Mouse (Mus musculus): ENCODE results near the gene Masp1.

DNA sequence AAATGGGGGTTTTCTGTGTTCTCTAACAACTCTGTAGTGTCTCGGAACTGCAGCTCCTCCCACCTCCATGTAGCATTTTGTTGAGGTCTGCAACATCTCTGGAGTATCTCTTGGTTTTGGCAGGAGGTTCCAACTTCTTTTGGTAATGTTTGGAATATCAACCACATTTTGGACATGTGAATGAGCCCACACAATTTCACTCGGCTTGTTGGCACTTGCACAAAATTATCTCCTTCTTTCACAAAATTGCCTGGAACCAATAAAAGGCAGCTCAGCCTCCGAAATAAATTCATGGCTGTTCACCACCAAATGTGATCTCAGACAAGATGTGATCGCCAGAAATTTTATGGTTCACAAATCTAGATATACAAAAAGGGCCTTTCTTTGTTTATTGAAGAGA, 8.6 kb upstream of the Masp1 start:
- no peak for TF ChIP-seq POLR2A (IDR thresholded peaks at IDR 0.05; ENCODE audit: extremely low read depth, insufficient read depth, low read length)
- TF ChIP-seq CTCF (IDR thresholded peaks at IDR 0.05; ENCODE audit: extremely low read depth, insufficient read depth, low read length), result no peak
